Mouse (Mus musculus): ENCODE results near the gene Dnph1. TPM values are rescaled to one million over a fixed set of nuclear protein-coding genes. Genes with fewer than 3 reads are reported as not detected.

Gene Dnph1
- 26.0 and 26.6 TPM in 2 replicates for polyA plus RNA-seq (2015; fragmentation: Nextera tagmentation; extraction: Ambion mirVana)

GRCm38 (mm10) chr17:46496623-46497434, at the start of gene Dnph1:
TSS of gene Dnph1 (plus strand) at chr17:46496711.
- peak; percentile 99 for ATAC-seq
- no peaks in the 10 kb centered on the region for H3K36me3 ChIP-seq (ENCODE audit: control insufficient read depth, insufficient read depth)
- H3K9ac ChIP-seq (replicated peaks; ENCODE audit: low read depth, low read length), result peak within 1 kb of the TSS; percentile 72
- under 1% methylated on average over 43 of the region's 44 CpGs for WGBS
- peaks cover 5% of the 10 kb centered on the region; the same call in 1 of the 2 replicates for H3K4me1 ChIP-seq (replicated peaks; ENCODE audit: control insufficient read depth, insufficient read depth, low read length)
- H3K27ac ChIP-seq (ENCODE audit: low read length), result no peak within 1 kb of the TSS
- H3K4me3 ChIP-seq (replicated peaks; ENCODE audit: low read length), result peak within 1 kb of the TSS; percentile 67
- H3K27me3 ChIP-seq (replicated peaks; ENCODE audit: control insufficient read depth, insufficient read depth, low read length), result no peaks in the 10 kb centered on the region; the same call in 1 of the 2 replicates
- no peaks in the 10 kb centered on the region for H3K9me3 ChIP-seq (ENCODE audit: control insufficient read depth, low read length)
- peak within 1 kb of the TSS; percentile 87 for H3K4me2 ChIP-seq (ENCODE audit: low read length)

- Histone ChIP-seq H3K4me1 (replicated peaks; ENCODE audit: control insufficient read depth, insufficient read depth, low read length) (peaks cover 26% of the 10 kb centered on the region), H3K9me3 (ENCODE audit: control insufficient read depth, low read length) (no peaks in the 10 kb centered on the region), H3K27me3 (replicated peaks; ENCODE audit: control insufficient read depth, insufficient read depth, low read length) (0 out of 2 replicates have a peak, but pooled peaks cover 4% of the 10 kb centered on the region), H3K4me2 (ENCODE audit: low read length) (no peak overlapping the region), H3K4me3 (replicated peaks; ENCODE audit: low read length) (no peak overlapping the region), H3K27ac (ENCODE audit: low read length) (no peak overlapping the region), H3K36me3 (ENCODE audit: control insufficient read depth, insufficient read depth) (no peaks in the 10 kb centered on the region), H3K9ac (replicated peaks; ENCODE audit: low read depth, low read length) (no peak overlapping the region)
- ATAC-seq, result no peak
- 30% methylated on average over 5 of the region's 5 CpGs for WGBS
These were observed 43.8 kb upstream of the Dnph1 start for GRCm38 (mm10) chr17:46452683-46453082.

GRCm38 (mm10) chr17:46453302-46453948, 43.1 kb upstream of the Dnph1 start:
- ATAC-seq, result no peak
- no peak overlapping the region for H3K27ac ChIP-seq (ENCODE audit: low read length)
- no peak overlapping the region for H3K4me3 ChIP-seq (replicated peaks; ENCODE audit: low read length)
- H3K36me3 ChIP-seq (ENCODE audit: control insufficient read depth, insufficient read depth), result no peaks in the 10 kb centered on the region
- H3K9ac ChIP-seq (replicated peaks; ENCODE audit: low read depth, low read length), result no peak overlapping the region
- H3K4me1 ChIP-seq (replicated peaks; ENCODE audit: control insufficient read depth, insufficient read depth, low read length), result peaks cover 26% of the 10 kb centered on the region
- H3K4me2 ChIP-seq (ENCODE audit: low read length), result peak overlapping the region; percentile 65
- 15% methylated on average over 13 of the region's 13 CpGs for WGBS
- H3K27me3 ChIP-seq (replicated peaks; ENCODE audit: control insufficient read depth, insufficient read depth, low read length), result 0 out of 2 replicates have a peak, but pooled peaks cover 4% of the 10 kb centered on the region
- no peaks in the 10 kb centered on the region for H3K9me3 ChIP-seq (ENCODE audit: control insufficient read depth, low read length)

GRCm38 (mm10) chr17:46453970-46454411, 42.5 kb upstream of the Dnph1 start:
- Histone ChIP-seq H3K9ac (replicated peaks; ENCODE audit: low read depth, low read length) (peak overlapping the region; percentile 47), H3K4me2 (ENCODE audit: low read length) (peak overlapping the region; percentile 65), H3K4me1 (replicated peaks; ENCODE audit: control insufficient read depth, insufficient read depth, low read length) (peaks cover 26% of the 10 kb centered on the region), H3K4me3 (replicated peaks; ENCODE audit: low read length) (peak overlapping the region; percentile 36), H3K27me3 (replicated peaks; ENCODE audit: control insufficient read depth, insufficient read depth, low read length) (0 out of 2 replicates have a peak, but pooled peaks cover 4% of the 10 kb centered on the region), H3K9me3 (ENCODE audit: control insufficient read depth, low read length) (no peaks in the 10 kb centered on the region), H3K27ac (ENCODE audit: low read length) (no peak overlapping the region), H3K36me3 (ENCODE audit: control insufficient read depth, insufficient read depth) (no peaks in the 10 kb centered on the region)
- WGBS, result 1% methylated on average over 26 of the region's 26 CpGs
- peak; percentile 34; the same call in 1 of the 2 replicates for ATAC-seq

GRCm38 (mm10) chr17:46454539-46454938, 42.0 kb upstream of the Dnph1 start:
- no peak overlapping the region for H3K27ac ChIP-seq (ENCODE audit: low read length)
- ATAC-seq, result peak; percentile 39
- H3K9me3 ChIP-seq (ENCODE audit: control insufficient read depth, low read length), result no peaks in the 10 kb centered on the region
- 0% methylated on average over 9 of the region's 9 CpGs for WGBS
- peak overlapping the region; percentile 47 for H3K9ac ChIP-seq (replicated peaks; ENCODE audit: low read depth, low read length)
- H3K4me1 ChIP-seq (replicated peaks; ENCODE audit: control insufficient read depth, insufficient read depth, low read length), result peaks cover 26% of the 10 kb centered on the region
- H3K36me3 ChIP-seq (ENCODE audit: control insufficient read depth, insufficient read depth), result no peaks in the 10 kb centered on the region
- H3K4me2 ChIP-seq (ENCODE audit: low read length), result peak overlapping the region; percentile 65
- 0 out of 2 replicates have a peak, but pooled peaks cover 4% of the 10 kb centered on the region for H3K27me3 ChIP-seq (replicated peaks; ENCODE audit: control insufficient read depth, insufficient read depth, low read length)
- peak overlapping the region; percentile 36 for H3K4me3 ChIP-seq (replicated peaks; ENCODE audit: low read length)

GRCm38 (mm10) chr17:46455110-46455691, 41.3 kb upstream of the Dnph1 start:
- H3K4me1 ChIP-seq (replicated peaks; ENCODE audit: control insufficient read depth, insufficient read depth, low read length), result peaks cover 26% of the 10 kb centered on the region
- peak overlapping the region; percentile 40 for H3K9ac ChIP-seq (replicated peaks; ENCODE audit: low read depth, low read length)
- no peak overlapping the region for H3K27ac ChIP-seq (ENCODE audit: low read length)
- H3K4me3 ChIP-seq (replicated peaks; ENCODE audit: low read length), result peak overlapping the region; percentile 36
- no peaks in the 10 kb centered on the region for H3K9me3 ChIP-seq (ENCODE audit: control insufficient read depth, low read length)
- H3K4me2 ChIP-seq (ENCODE audit: low read length), result peak overlapping the region; percentile 65
- ATAC-seq, result peak; percentile 44
- under 1% methylated on average over 33 of the region's 33 CpGs for WGBS
- H3K36me3 ChIP-seq (ENCODE audit: control insufficient read depth, insufficient read depth), result no peaks in the 10 kb centered on the region
- 0 out of 2 replicates have a peak, but pooled peaks cover 4% of the 10 kb centered on the region for H3K27me3 ChIP-seq (replicated peaks; ENCODE audit: control insufficient read depth, insufficient read depth, low read length)

- no peak overlapping the region for H3K27ac ChIP-seq (ENCODE audit: low read length)
- H3K4me1 ChIP-seq (replicated peaks; ENCODE audit: control insufficient read depth, insufficient read depth, low read length), result peaks cover 28% of the 10 kb centered on the region
- ATAC-seq, result no peak
- WGBS, result 22% methylated on average over 10 of the region's 10 CpGs
- no peak overlapping the region for H3K9ac ChIP-seq (replicated peaks; ENCODE audit: low read depth, low read length)
- no peak overlapping the region for H3K4me2 ChIP-seq (ENCODE audit: low read length)
- H3K27me3 ChIP-seq (replicated peaks; ENCODE audit: control insufficient read depth, insufficient read depth, low read length), result 0 out of 2 replicates have a peak, but pooled peaks cover 4% of the 10 kb centered on the region
- no peak overlapping the region for H3K4me3 ChIP-seq (replicated peaks; ENCODE audit: low read length)
- no peaks in the 10 kb centered on the region for H3K9me3 ChIP-seq (ENCODE audit: control insufficient read depth, low read length)
- H3K36me3 ChIP-seq (ENCODE audit: control insufficient read depth, insufficient read depth), result no peaks in the 10 kb centered on the region
These were observed 38.7 kb upstream of the Dnph1 start for GRCm38 (mm10) chr17:46457791-46458190.

GRCm38 (mm10) chr17:46458439-46458838, 38.1 kb upstream of the Dnph1 start:
- H3K4me1 ChIP-seq (replicated peaks; ENCODE audit: control insufficient read depth, insufficient read depth, low read length), result peaks cover 26% of the 10 kb centered on the region
- no peak overlapping the region for H3K27ac ChIP-seq (ENCODE audit: low read length)
- H3K4me3 ChIP-seq (replicated peaks; ENCODE audit: low read length), result no peak overlapping the region
- ATAC-seq, result no peak
- 69% methylated on average over 3 of the region's 3 CpGs for WGBS
- H3K27me3 ChIP-seq (replicated peaks; ENCODE audit: control insufficient read depth, insufficient read depth, low read length), result 0 out of 2 replicates have a peak, but pooled peaks cover 4% of the 10 kb centered on the region
- H3K9ac ChIP-seq (replicated peaks; ENCODE audit: low read depth, low read length), result no peak overlapping the region
- H3K9me3 ChIP-seq (ENCODE audit: control insufficient read depth, low read length), result no peaks in the 10 kb centered on the region
- no peaks in the 10 kb centered on the region for H3K36me3 ChIP-seq (ENCODE audit: control insufficient read depth, insufficient read depth)
- H3K4me2 ChIP-seq (ENCODE audit: low read length), result no peak overlapping the region

GRCm38 (mm10) chr17:46460673-46461072, 35.8 kb upstream of the Dnph1 start:
- H3K27me3 ChIP-seq (replicated peaks; ENCODE audit: control insufficient read depth, insufficient read depth, low read length), result 0 out of 2 replicates have a peak, but pooled peaks cover under 1% of the 10 kb centered on the region

More at GRCm38 (mm10) chr17:46460673-46461072, 35.8 kb upstream of the Dnph1 start:
- no peak for ATAC-seq
- no peak overlapping the region for H3K9ac ChIP-seq (replicated peaks; ENCODE audit: low read depth, low read length)
- H3K4me1 ChIP-seq (replicated peaks; ENCODE audit: control insufficient read depth, insufficient read depth, low read length), result peaks cover 5% of the 10 kb centered on the region
- 11% methylated on average over 32 of the region's 32 CpGs for WGBS
- no peak overlapping the region for H3K4me3 ChIP-seq (replicated peaks; ENCODE audit: low read length)
- H3K4me2 ChIP-seq (ENCODE audit: low read length), result no peak overlapping the region
- no peak overlapping the region for H3K27ac ChIP-seq (ENCODE audit: low read length)
- no peaks in the 10 kb centered on the region for H3K36me3 ChIP-seq (ENCODE audit: control insufficient read depth, insufficient read depth)
- H3K9me3 ChIP-seq (ENCODE audit: control insufficient read depth, low read length), result no peaks in the 10 kb centered on the region
